Mouse (Mus musculus) forebrain, embryonic 16.5 days (tissue): ENCODE results near the gene Krt17. TPM values are rescaled to one million over a fixed set of nuclear protein-coding genes. Genes with fewer than 3 reads are reported as not detected.
"Not testable (repeated sequence)": the region's sequence is repeated elsewhere in the genome, so short reads cannot be mapped to it uniquely, and the experiment has no call there.

ENCODE experiments used
- ATAC-seq: fragments of 200-750 bp; cut with Nextera tagmentation; 2 replicates; pipeline ENCODE4 v1.8.0; 2017; ENCODE audit warnings: mild to moderate bottlenecking, moderate library complexity
- H3K27ac ChIP-seq: fragments of 300-500 bp; sonication (generic); 2 replicates; pipeline ENCODE4 v1.5.1; 2014; ENCODE audit warnings: low read length, control low read depth
- H3K27me3 ChIP-seq: fragments of 300-500 bp; sonication (generic); replicated peaks from 2 replicates; pipeline ENCODE4 v1.6.1; 2014; ENCODE audit warnings: low read length; ENCODE audit not compliant: control insufficient read depth, insufficient read depth
- H3K36me3 ChIP-seq: fragments of 300-500 bp; sonication (generic); 2 replicates; pipeline ENCODE4 v1.6.1; 2014; ENCODE audit not compliant: control insufficient read depth, insufficient read depth
- H3K4me1 ChIP-seq: fragments of 300-500 bp; sonication (generic); replicated peaks from 2 replicates; pipeline ENCODE4 v1.6.1; 2014; ENCODE audit warnings: low read length; ENCODE audit not compliant: control insufficient read depth, insufficient read depth
- H3K4me2 ChIP-seq: fragments of 300-500 bp; sonication (generic); 2 replicates; pipeline ENCODE4 v1.6.1; 2014; ENCODE audit warnings: mild to moderate bottlenecking, low read length, control low read depth
- H3K4me3 ChIP-seq: fragments of 300-500 bp; sonication (generic); replicated peaks from 2 replicates; pipeline ENCODE4 v1.5.1; 2014; ENCODE audit warnings: mild to moderate bottlenecking, low read length, control low read depth
- H3K9ac ChIP-seq: fragments of 300-500 bp; sonication (generic); replicated peaks from 2 replicates; pipeline ENCODE4 v1.6.1; 2014; ENCODE audit warnings: low read depth, low read length, control low read depth
- H3K9me3 ChIP-seq: fragments of 300-500 bp; sonication (generic); 2 replicates; pipeline ENCODE4 v1.6.1; 2016; ENCODE audit warnings: low read length; ENCODE audit not compliant: control insufficient read depth
- WGBS: fragments of 180-500 bp; shearing (Covaris S2); extraction: QIAGEN DNeasy Blood & Tissue Kit; methylation state at CpG from one replicate; pipeline ENCODE4 v1.1.7; 2014; 5-methylcytosine and 5-hydroxymethylcytosine counted together
- polyA plus RNA-seq: library from polyadenylated mRNA; unstranded; fragments of >200 nt; fragmentation: Nextera tagmentation; extraction: Ambion mirVana; gene quantifications from 2 replicates; pipeline ENCODE4 v1.2.1, GENCODE M21; 2015

Krt17 gene
- 0.27 and 0.62 TPM in 2 replicates for polyA plus RNA-seq

DNA sequence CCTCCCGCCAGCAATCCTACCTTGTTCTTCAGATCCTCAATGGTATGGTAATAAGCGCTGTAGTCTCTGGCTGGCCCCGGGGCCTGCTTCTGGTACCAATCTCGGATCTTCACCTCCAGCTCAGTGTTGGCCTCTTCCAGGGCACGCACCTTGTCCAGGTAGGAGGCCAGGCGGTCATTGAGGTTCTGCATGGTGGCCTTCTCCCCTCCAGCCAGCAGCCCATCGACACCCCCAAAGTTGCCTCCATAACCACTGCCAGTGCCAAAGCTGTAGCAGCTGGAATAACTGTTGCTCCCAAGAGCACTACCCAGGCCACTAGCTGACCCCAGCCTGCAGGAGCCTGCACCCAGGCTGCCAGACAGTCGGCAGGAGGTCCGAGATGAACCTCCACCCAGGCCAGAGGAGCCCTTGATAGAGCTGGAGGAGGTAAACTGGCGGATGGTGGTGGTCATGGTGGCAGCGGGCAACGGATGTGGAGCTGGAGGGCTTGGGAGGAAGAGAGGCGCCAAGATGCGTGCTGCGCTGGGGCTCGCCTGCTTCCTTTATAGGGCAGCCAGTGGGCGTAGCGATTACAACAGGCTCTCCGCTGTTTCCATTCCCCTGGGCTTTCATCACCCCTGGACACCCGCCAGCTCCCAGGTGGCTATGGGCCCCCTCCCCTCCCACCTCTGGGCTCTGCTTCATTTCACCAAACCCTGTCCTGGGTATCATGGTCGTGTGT is at the start of gene Krt17:
Krt17 (minus strand) TSS at position 516 of the 721 bp plus-strand sequence.
- WGBS, result 88% methylated on average over 19 of the region's 21 CpGs
- no peaks in the 10 kb centered on the region for H3K9me3 ChIP-seq
- H3K27me3 ChIP-seq, result no peaks in the 10 kb centered on the region
- no peak within 1 kb of the TSS for H3K27ac ChIP-seq
- H3K9ac ChIP-seq, result no peak within 1 kb of the TSS
- H3K4me1 ChIP-seq, result no peaks in the 10 kb centered on the region
- no peak within 1 kb of the TSS for H3K4me2 ChIP-seq
- no peak within 1 kb of the TSS for H3K4me3 ChIP-seq
- no peaks in the 10 kb centered on the region for H3K36me3 ChIP-seq
- no peak for ATAC-seq

DNA sequence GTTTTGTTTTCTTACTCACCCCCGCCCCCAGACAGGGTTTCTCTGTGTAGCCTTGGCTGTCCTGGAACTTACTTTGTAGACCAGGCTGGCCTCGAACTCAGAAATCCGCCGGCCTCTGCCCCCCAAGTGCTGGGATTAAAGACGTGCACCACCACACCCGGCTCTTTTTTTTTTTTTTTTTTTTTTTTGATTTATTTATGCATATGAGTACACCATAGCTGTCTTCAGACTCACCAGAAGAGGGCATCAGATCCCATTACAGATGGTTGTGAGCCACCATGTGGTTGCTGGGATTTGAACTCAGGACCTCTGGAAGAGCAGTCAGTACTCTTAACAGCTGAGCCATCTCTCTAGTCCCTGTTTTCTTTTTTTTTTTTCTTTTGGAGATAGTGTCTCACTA is 47.8 kb upstream of the Krt17 start:
- 94% methylated on average over 5 of the region's 6 CpGs for WGBS
- not testable (repeated sequence) for H3K4me3 ChIP-seq, H3K9ac ChIP-seq, H3K4me1 ChIP-seq, H3K9me3 ChIP-seq, H3K4me2 ChIP-seq, H3K27me3 ChIP-seq, H3K27ac ChIP-seq, H3K36me3 ChIP-seq, ATAC-seq

DNA sequence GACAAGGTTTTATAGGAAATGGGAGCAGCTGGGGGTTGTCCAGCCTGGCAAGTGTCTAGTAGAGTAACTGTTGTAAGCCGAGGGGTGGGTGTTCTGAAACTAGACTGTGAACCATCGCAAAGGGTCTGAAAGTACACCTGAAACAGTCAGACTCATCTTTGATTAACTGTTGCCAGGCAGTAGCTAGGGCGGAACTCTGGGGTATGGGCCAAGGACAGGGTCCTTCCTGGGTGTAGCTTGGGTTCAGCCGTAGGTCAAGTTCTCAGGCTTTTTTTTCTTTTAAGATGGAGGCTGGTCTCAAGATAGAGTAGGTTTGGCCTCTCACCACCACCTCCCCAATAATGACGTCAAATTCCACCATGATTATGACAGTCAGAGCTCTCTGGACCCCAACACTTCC is 47.1 kb upstream of the Krt17 start:
- Histone ChIP-seq H3K27ac (no peak overlapping the region), H3K9ac (no peak overlapping the region), H3K27me3 (no peaks in the 10 kb centered on the region), H3K36me3 (no peaks in the 10 kb centered on the region), H3K4me3 (no peak overlapping the region), H3K4me2 (no peak overlapping the region), H3K4me1 (peaks cover 6% of the 10 kb centered on the region; the same call in 1 of the 2 replicates), H3K9me3 (no peaks in the 10 kb centered on the region)
- no peak for ATAC-seq
- whole genome bisulfite sequencing, result 91% methylated on average over 5 of the region's 5 CpGs

DNA sequence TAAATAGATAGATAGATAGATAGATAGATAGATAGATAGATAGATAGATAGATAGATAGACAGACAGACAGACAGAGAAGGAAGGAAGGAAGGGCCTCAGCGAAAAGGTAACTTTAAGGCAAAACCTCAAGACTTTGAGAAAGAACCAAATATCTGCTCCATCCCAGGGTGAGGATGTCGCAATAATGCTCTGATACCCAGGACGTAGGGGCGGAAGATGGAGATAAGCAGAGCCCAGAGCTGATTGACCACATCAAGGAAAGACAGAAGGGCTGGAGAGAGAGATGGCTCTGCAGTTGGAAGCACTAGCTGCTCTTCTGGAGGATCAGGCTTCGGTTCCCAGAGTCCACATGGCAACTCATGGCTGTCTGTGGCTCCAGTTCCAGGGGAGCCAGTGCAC is 40.5 kb upstream of the Krt17 start:
- Histone ChIP-seq H3K27me3 (no peaks in the 10 kb centered on the region), H3K4me2 (no peak overlapping the region), H3K27ac (no peak overlapping the region), H3K36me3 (no peaks in the 10 kb centered on the region), H3K9me3 (no peaks in the 10 kb centered on the region), H3K4me1 (no peaks in the 10 kb centered on the region), H3K9ac (no peak overlapping the region), H3K4me3 (no peak overlapping the region)
- no peak for ATAC-seq
- WGBS, result 94% methylated on average over 5 of the region's 5 CpGs

DNA sequence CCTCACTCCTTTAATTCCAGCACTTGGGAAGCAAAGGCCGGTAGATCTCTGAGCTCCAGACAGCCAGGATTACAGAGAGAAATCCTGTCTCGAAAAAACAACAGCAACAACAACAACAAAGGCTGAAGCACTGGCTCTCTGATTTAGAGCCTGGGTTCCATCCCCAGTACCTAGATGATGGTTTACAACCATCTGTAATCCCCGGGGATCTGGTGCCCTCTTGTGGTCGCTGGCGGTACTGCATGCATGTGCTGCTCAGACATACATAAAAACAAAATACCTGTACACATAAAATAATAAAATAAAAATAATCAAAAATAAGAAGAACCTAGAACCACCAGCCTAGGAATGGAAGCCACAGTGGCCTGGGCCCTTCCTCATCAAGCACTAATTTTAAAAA is 39.5 kb upstream of the Krt17 start:
- Histone ChIP-seq H3K36me3 (no peaks in the 10 kb centered on the region), H3K9ac (no peak overlapping the region), H3K4me1 (no peaks in the 10 kb centered on the region), H3K4me2 (no peak overlapping the region), H3K27ac (no peak overlapping the region), H3K4me3 (no peak overlapping the region), H3K27me3 (no peaks in the 10 kb centered on the region), H3K9me3 (no peaks in the 10 kb centered on the region)
- no peak for ATAC-seq
- 11% methylated on average over 5 of the region's 5 CpGs for WGBS

DNA sequence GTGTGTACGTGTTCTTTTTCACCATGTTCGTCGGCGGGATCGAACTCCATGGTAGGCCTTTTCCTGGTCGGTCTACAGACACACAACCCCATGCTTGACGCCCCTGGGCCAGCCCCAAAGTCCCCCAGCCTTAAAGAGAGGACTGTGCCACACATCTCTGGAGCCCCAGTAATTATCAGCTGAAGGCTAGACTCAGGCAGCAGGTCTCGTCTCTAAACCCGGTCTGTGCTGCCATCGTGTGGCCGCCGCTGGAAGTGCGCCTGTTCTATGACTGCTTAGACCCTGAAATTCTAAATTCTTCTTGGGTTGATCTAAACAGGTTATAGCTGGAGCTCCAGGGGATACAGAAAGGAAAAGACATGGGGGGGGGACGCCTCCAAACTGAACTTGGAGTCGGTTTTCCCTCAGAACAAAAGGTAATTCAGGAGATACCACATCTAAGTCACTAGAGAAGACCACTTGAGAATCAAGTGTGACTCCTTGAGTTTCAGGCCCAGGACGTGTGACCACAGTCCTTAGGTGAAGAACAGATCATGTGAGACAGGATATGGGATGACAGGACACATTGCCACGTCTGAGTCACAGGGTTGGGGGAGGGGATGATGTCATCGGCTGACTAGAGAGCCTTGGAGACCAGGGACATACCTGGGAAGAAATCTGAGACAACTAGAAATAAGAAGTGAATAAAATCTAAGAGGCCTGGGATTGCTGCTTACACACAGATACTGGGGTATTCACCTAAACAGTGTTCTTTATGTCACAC is 37.6 kb upstream of the Krt17 start:
- Histone ChIP-seq H3K4me2 (peak overlapping the region; percentile 12), H3K9ac (no peak overlapping the region), H3K4me3 (peak overlapping the region; percentile 2; the same call in 1 of the 2 replicates), H3K27me3 (no peaks in the 10 kb centered on the region), H3K4me1 (no peaks in the 10 kb centered on the region), H3K9me3 (no peaks in the 10 kb centered on the region), H3K27ac (no peak overlapping the region), H3K36me3 (no peaks in the 10 kb centered on the region)
- 22% methylated on average over 18 of the region's 18 CpGs for WGBS
- ATAC-seq, result peak; percentile 57; the same call in 1 of the 2 replicates

DNA sequence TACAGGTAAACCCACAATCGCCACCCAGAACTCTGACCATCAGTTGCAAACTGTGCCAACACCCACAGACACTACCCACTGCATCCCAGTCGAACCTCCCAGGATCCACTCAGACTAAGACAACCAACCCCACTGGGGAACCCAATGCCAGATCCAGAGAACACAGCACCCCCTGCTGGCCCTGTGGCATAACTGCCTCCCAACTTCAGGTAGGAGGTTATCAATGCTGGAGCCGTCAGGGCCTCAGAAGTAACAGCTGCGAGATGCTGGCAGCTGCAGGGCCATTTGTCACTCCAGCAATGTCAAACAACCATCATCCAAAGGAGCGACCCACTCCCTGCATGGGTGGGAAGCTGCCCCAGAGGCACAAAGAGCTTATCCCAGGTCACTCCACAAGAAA is 37.0 kb upstream of the Krt17 start:
- 38% methylated on average over 5 of the region's 5 CpGs for WGBS
- no peak overlapping the region for H3K4me3 ChIP-seq
- no peak for ATAC-seq

DNA sequence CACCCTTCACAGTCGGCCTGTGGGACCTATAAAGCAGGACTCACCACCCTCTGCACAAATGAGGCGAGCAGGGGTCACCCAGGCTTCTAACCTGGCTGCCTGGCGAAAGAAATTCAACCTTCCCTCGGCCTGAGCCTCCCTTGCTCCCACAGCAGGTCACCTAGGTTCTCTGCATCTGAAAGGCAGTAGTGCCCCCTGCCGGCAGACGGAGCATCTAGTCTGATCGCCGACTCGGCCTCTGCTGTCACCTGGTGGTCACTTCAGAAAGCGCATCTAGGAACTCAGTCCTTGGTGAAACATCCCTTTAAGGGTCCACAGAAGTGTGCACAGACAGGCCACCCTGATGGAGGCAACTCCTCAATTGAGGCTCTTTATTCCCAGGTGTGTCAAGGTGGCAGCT is 34.5 kb upstream of the Krt17 start:
- H3K4me2 ChIP-seq, result no peak overlapping the region
- H3K9me3 ChIP-seq, result no peaks in the 10 kb centered on the region
- H3K4me3 ChIP-seq, result no peak overlapping the region
- WGBS, result 4% methylated on average over 10 of the region's 10 CpGs
- H3K36me3 ChIP-seq, result no peaks in the 10 kb centered on the region
- no peaks in the 10 kb centered on the region for H3K27me3 ChIP-seq
- no peak overlapping the region for H3K27ac ChIP-seq
- H3K4me1 ChIP-seq, result peaks cover 11% of the 10 kb centered on the region
- ATAC-seq, result peak; percentile 23; the same call in 1 of the 2 replicates
- H3K9ac ChIP-seq, result no peak overlapping the region

More for the DNA sequence above, 37.0 kb upstream of the Krt17 start:
- Histone ChIP-seq H3K9ac (no peak overlapping the region), H3K9me3 (no peaks in the 10 kb centered on the region), H3K27ac (no peak overlapping the region), H3K4me2 (no peak overlapping the region), H3K27me3 (no peaks in the 10 kb centered on the region), H3K36me3 (no peaks in the 10 kb centered on the region), H3K4me1 (peaks cover 5% of the 10 kb centered on the region)

DNA sequence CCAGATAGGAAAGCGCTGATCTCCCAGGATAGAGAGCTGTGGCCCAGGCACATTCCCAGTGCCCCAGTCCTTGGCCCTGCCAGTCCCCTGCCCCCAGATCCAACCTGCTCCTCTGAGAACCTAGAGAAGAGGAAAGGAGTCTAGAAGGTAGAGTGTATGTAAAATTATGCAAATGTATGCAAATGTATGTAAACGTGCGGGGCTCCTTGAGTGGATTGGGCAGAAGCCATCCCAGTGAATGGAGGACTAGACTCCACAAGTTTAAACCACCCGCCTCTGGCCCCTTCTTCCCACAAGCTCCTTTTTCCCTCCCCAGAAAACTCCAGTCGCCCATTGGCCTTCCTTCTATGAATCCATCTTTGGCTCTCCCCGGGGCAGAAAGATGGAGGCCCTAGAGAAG is 32.1 kb upstream of the Krt17 start:
- ATAC-seq, result peak; percentile 72
- Histone ChIP-seq H3K27ac (no peak overlapping the region), H3K4me3 (no peak overlapping the region), H3K36me3 (no peaks in the 10 kb centered on the region), H3K27me3 (no peaks in the 10 kb centered on the region), H3K4me1 (peaks cover 11% of the 10 kb centered on the region), H3K9ac (no peak overlapping the region), H3K9me3 (no peaks in the 10 kb centered on the region), H3K4me2 (no peak overlapping the region)
- 30% methylated on average over 6 of the region's 6 CpGs for WGBS
